Mouse (Mus musculus): ENCODE measurements around the gene Bin2. TPM values are rescaled to one million over a fixed set of nuclear protein-coding genes. Genes with fewer than 3 reads are reported as not detected.

The Bin2 gene
- total RNA-seq, 1 experiment = 12.5 TPM

DNA sequence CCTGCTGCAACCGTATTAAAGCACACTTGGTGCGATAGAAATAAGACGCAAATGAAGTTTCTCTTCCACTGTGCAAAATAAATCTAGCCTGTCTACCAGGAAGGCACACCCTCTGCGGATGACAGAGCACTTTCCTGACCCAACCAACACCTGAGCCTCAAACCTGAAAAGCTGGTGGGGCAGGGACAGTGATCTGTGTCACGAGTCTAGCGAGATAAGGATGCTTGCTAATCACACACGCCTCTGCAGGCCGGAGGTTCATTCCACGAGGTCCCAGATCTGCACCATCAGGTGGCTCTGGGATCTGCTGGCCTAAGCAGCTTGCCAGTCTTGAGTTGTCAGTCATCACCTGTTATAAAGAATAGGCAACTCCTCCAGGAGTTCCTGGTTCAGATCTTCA is 17.7 kb downstream of the Bin2 start:
- TF ChIP-seq ZC3H11A (IDR thresholded peaks at IDR 0.05; ENCODE audit: borderline replicate concordance, low read depth, low read length) (no peak), CHD2 (IDR thresholded peaks at IDR 0.05; ENCODE audit: low read depth, low read length) (no peak), MAFK (IDR thresholded peaks at IDR 0.05; ENCODE audit: insufficient read depth, low read depth, low read length) (no peak), HCFC1 (IDR thresholded peaks at IDR 0.05; ENCODE audit: borderline replicate concordance, insufficient read depth, low read length) (no peak), ZNF384 (IDR thresholded peaks at IDR 0.05; ENCODE audit: low read depth, low read length) (no peak)
- H3K9ac ChIP-seq (ENCODE audit: insufficient read depth, low read depth, low read length, poor library complexity, severe bottlenecking) = no peak overlapping the region
- H3K4me3 ChIP-seq (ENCODE audit: insufficient read depth in 1 of 2, low read depth in 1 of 2, low read length in 2 of 2, poor library complexity in 1 of 2, severe bottlenecking in 1 of 2) = no peak overlapping the region
- H3K4me1 ChIP-seq (ENCODE audit: control insufficient read depth in 2 of 2, insufficient read depth in 2 of 2, low read length in 2 of 2, poor library complexity in 1 of 2) = peaks cover 2 to 7% of the 10 kb centered on the region in 2 experiments; a peak in 2 of 4 replicates
- DNase-seq (ENCODE audit: low read depth, low spot score) = no peak
- no peak overlapping the region for H3K27ac ChIP-seq (ENCODE audit: insufficient read depth, low read depth, low read length, poor library complexity, severe bottlenecking)
- in situ Hi-C loops (cut with MboI; ENCODE audit: low sequenced_read_pairs in 2 of 2, unreplicated experiment in 2 of 2) = no loop called here
- no peaks in the 10 kb centered on the region for H3K9me3 ChIP-seq (ENCODE audit: control insufficient read depth, insufficient read depth, low read depth, low read length)
- H3K36me3 ChIP-seq (ENCODE audit: control insufficient read depth, insufficient read depth, low read length, poor library complexity, severe bottlenecking) = no peaks in the 10 kb centered on the region; the same call in 1 of the 2 replicates

DNA sequence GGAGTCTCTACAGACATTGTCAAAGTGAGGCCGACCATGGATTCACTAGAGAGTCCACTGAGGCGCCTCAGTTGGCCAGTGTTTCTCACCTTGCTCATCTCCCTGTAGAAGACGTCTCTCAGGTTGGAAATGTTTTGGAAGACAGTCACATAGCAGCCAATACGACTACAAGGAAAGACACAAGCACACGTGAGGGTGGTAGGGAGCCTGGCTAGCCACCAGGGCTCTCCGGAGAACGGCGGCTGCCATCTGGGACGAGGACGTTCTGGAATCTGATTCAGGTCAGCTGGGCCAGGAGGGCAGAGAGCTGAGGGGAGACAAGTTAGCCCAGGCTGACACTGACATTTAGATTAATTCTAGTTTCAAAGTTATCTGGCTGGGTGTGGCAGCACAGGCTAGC is 19.2 kb downstream of the Bin2 start:
- no peak overlapping the region for H3K4me3 ChIP-seq (ENCODE audit: insufficient read depth in 1 of 2, low read depth in 1 of 2, low read length in 2 of 2, poor library complexity in 1 of 2, severe bottlenecking in 1 of 2)
- in situ Hi-C loops (cut with MboI; ENCODE audit: low sequenced_read_pairs in 2 of 2, unreplicated experiment in 2 of 2) = no loop called here
- H3K27ac ChIP-seq (ENCODE audit: insufficient read depth, low read depth, low read length, poor library complexity, severe bottlenecking) = no peak overlapping the region
- no peak for DNase-seq (ENCODE audit: low read depth, low spot score)
- H3K9me3 ChIP-seq (ENCODE audit: control insufficient read depth, insufficient read depth, low read depth, low read length) = no peaks in the 10 kb centered on the region
- H3K36me3 ChIP-seq (ENCODE audit: control insufficient read depth, insufficient read depth, low read length, poor library complexity, severe bottlenecking) = no peaks in the 10 kb centered on the region
- peaks cover 2 to 8% of the 10 kb centered on the region in 2 experiments; a peak in 2 of 4 replicates for H3K4me1 ChIP-seq (ENCODE audit: control insufficient read depth in 2 of 2, insufficient read depth in 2 of 2, low read length in 2 of 2, poor library complexity in 1 of 2)
- H3K9ac ChIP-seq (ENCODE audit: insufficient read depth, low read depth, low read length, poor library complexity, severe bottlenecking) = no peak overlapping the region
- TF ChIP-seq CHD2 (IDR thresholded peaks at IDR 0.05; ENCODE audit: low read depth, low read length) (no peak), MAFK (IDR thresholded peaks at IDR 0.05; ENCODE audit: insufficient read depth, low read depth, low read length) (no peak), HCFC1 (IDR thresholded peaks at IDR 0.05; ENCODE audit: borderline replicate concordance, insufficient read depth, low read length) (no peak), ZNF384 (IDR thresholded peaks at IDR 0.05; ENCODE audit: low read depth, low read length) (no peak), ZC3H11A (IDR thresholded peaks at IDR 0.05; ENCODE audit: borderline replicate concordance, low read depth, low read length) (no peak)

GRCm38 (mm10) chr15:100646161-100646560 is 23.2 kb downstream of the Bin2 start:
- Histone ChIP-seq H3K9me3 (ENCODE audit: control insufficient read depth, insufficient read depth, low read depth, low read length) (no peaks in the 10 kb centered on the region), H3K36me3 (ENCODE audit: control insufficient read depth, insufficient read depth, low read length, poor library complexity, severe bottlenecking) (no peaks in the 10 kb centered on the region; the same call in 1 of the 2 replicates), H3K27ac (ENCODE audit: insufficient read depth, low read depth, low read length, poor library complexity, severe bottlenecking) (no peak overlapping the region), H3K4me1 (ENCODE audit: control insufficient read depth in 2 of 2, insufficient read depth in 2 of 2, low read length in 2 of 2, poor library complexity in 1 of 2) (peaks cover 2 to 15% of the 10 kb centered on the region in 2 experiments; a peak in 2 of 4 replicates), H3K4me3 (ENCODE audit: insufficient read depth in 1 of 2, low read depth in 1 of 2, low read length in 2 of 2, poor library complexity in 1 of 2, severe bottlenecking in 1 of 2) (no peak overlapping the region), H3K9ac (ENCODE audit: insufficient read depth, low read depth, low read length, poor library complexity, severe bottlenecking) (no peak overlapping the region)
- in situ Hi-C loops (cut with MboI; ENCODE audit: low sequenced_read_pairs in 2 of 2, unreplicated experiment in 2 of 2) = no loop called here
- TF ChIP-seq CHD2 (IDR thresholded peaks at IDR 0.05; ENCODE audit: low read depth, low read length) = no peak
- no peak for TF ChIP-seq ZC3H11A (IDR thresholded peaks at IDR 0.05; ENCODE audit: borderline replicate concordance, low read depth, low read length)
- TF ChIP-seq MAFK (IDR thresholded peaks at IDR 0.05; ENCODE audit: insufficient read depth, low read depth, low read length) = no peak
- no peak for TF ChIP-seq ZNF384 (IDR thresholded peaks at IDR 0.05; ENCODE audit: low read depth, low read length)
- no peak for TF ChIP-seq HCFC1 (IDR thresholded peaks at IDR 0.05; ENCODE audit: borderline replicate concordance, insufficient read depth, low read length)
- DNase-seq (ENCODE audit: low read depth, low spot score) = no peak

GRCm38 (mm10) chr15:100642451-100642850 is 26.9 kb downstream of the Bin2 start:
- no peak for TF ChIP-seq MAFK (IDR thresholded peaks at IDR 0.05; ENCODE audit: insufficient read depth, low read depth, low read length)
- TF ChIP-seq ZC3H11A (IDR thresholded peaks at IDR 0.05; ENCODE audit: borderline replicate concordance, low read depth, low read length) = no peak
- no peak for TF ChIP-seq CHD2 (IDR thresholded peaks at IDR 0.05; ENCODE audit: low read depth, low read length)
- TF ChIP-seq ZNF384 (IDR thresholded peaks at IDR 0.05; ENCODE audit: low read depth, low read length) = no peak
- TF ChIP-seq HCFC1 (IDR thresholded peaks at IDR 0.05; ENCODE audit: borderline replicate concordance, insufficient read depth, low read length) = no peak
- H3K27ac ChIP-seq (ENCODE audit: insufficient read depth, low read depth, low read length, poor library complexity, severe bottlenecking) = no peak overlapping the region
- in situ Hi-C loops (cut with MboI; ENCODE audit: low sequenced_read_pairs in 2 of 2, unreplicated experiment in 2 of 2) = no loop called here
- no peaks in the 10 kb centered on the region for H3K9me3 ChIP-seq (ENCODE audit: control insufficient read depth, insufficient read depth, low read depth, low read length)
- DNase-seq (ENCODE audit: low read depth, low spot score) = no peak
- no peak overlapping the region for H3K9ac ChIP-seq (ENCODE audit: insufficient read depth, low read depth, low read length, poor library complexity, severe bottlenecking)
- no peak overlapping the region for H3K4me3 ChIP-seq (ENCODE audit: insufficient read depth in 1 of 2, low read depth in 1 of 2, low read length in 2 of 2, poor library complexity in 1 of 2, severe bottlenecking in 1 of 2)
- no peaks in the 10 kb centered on the region; the same call in 1 of the 2 replicates for H3K36me3 ChIP-seq (ENCODE audit: control insufficient read depth, insufficient read depth, low read length, poor library complexity, severe bottlenecking)
- H3K4me1 ChIP-seq (ENCODE audit: control insufficient read depth in 2 of 2, insufficient read depth in 2 of 2, low read length in 2 of 2, poor library complexity in 1 of 2) = peaks cover 0 to 22% of the 10 kb centered on the region in 2 experiments; a peak in 1 of 4 replicates

Measured in ES-E14 (cell line).